Mouse (Mus musculus) macrophage (primary cell): ENCODE measurements around the gene Ift22. TPM values are rescaled to one million over a fixed set of nuclear protein-coding genes. Genes with fewer than 3 reads are reported as not detected.
A peak's percentile ranks its signal among the peaks of the same experiment; 100 is the strongest.

Experiments
- H3K27ac ChIP-seq: fragments of 350-480 bp; formaldehyde crosslinking; 2 replicates; pipeline ENCODE4 v1.9.0; 2021
- H3K36me3 ChIP-seq: fragments of 350-480 bp; formaldehyde crosslinking; 2 replicates; pipeline ENCODE4 v1.9.0; 2021; ENCODE audit errors: inconsistent target
- H3K4me3 ChIP-seq: fragments of 350-480 bp; formaldehyde crosslinking; 2 replicates; pipeline ENCODE4 v1.9.0; 2021; ENCODE audit errors: inconsistent target
- H3K79me2 ChIP-seq: fragments of 350-480 bp; formaldehyde crosslinking; 2 replicates; pipeline ENCODE4 v1.9.0; 2021; ENCODE audit errors: inconsistent target
- WGBS: methylation state at CpG from one replicate; pipeline ENCODE4 v1.1.7; 2026; ENCODE audit warnings: inconsistent platforms; ENCODE audit not compliant: missing documents; 5-methylcytosine and 5-hydroxymethylcytosine counted together
- polyA plus RNA-seq: library from polyadenylated mRNA; stranded (reverse); fragments of 250-400 nt; gene quantifications from 3 replicates; pipeline ENCODE4 v1.2.4, GENCODE M21; 2018; ENCODE audit warnings: inconsistent platforms

Gene Ift22
- polyA plus RNA-seq, 1 experiment from 2014 or later, result 17.1 TPM

DNA sequence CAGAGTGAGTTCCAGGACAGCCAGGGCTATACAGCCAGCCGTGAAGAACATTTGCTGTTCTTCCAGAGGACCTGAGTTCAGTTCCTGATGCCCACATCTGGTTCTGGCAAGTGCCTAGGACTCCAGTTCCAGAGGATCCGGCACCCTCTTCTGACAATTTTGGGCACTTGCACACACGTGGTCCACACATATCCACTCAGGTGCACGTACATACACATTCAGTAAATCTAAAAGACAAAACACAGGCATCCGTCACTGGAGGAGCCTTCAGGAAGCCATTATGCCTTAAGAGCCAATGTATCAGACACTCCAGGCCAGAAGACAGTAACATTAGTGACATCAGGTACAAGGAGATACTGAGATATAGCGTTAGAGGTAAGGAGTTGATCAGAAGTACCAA lies 42.6 kb downstream of the Ift22 start:
- H3K4me3 ChIP-seq, result no peak overlapping the region
- WGBS, result 92% methylated on average over 6 of the region's 6 CpGs
- peaks cover 16% of the 10 kb centered on the region for H3K79me2 ChIP-seq
- H3K36me3 ChIP-seq, result no peaks in the 10 kb centered on the region
- H3K27ac ChIP-seq, result no peak overlapping the region

DNA sequence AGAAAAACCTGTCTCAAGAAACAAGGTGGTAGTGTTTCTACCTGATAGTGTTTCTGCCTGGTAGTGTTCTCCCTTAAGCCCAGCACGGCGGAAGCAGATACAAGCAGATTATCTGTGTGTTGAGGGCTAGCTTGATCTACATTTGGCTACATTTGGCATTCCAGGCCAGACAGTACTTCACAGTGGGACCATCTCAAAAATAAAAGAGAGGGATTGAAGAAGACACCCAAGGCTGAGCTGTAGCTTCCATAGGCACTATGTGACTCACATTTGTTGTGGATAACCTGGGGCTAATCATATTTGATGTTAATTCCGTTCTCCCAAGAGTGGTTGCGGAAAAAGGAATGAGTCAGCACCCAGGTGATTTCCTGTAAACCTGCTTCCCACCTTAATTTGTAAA lies 44.2 kb downstream of the Ift22 start:
- no peak overlapping the region for H3K27ac ChIP-seq
- 59% methylated on average over 4 of the region's 4 CpGs for WGBS
- H3K79me2 ChIP-seq, result peaks cover 33% of the 10 kb centered on the region
- H3K36me3 ChIP-seq, result no peaks in the 10 kb centered on the region
- no peak overlapping the region for H3K4me3 ChIP-seq

DNA sequence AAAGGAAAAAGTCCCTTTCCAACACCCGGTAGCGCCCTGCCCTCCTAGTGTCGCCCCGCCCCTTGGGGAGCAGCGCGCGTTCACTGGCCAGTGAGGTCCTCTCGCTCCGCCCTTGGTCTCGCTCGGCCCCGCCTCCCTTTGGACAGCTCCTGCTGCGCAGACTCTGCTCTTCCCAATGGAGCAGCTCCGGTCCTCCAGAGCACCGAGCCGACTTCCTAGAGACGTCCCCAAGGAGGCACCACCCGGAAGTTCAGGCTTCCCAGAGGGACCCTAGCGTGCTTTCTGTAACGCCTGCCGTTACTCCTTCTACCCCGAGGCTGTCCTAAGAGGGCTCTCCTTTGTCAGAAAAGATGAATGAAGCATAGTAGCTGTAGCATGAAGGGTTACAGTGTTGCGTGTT lies 45.1 kb downstream of the Ift22 start, which contains the start of gene Fis1:
Fis1 (plus strand) TSS at position 261 of the 400 bp plus-strand sequence.
- peak within 1 kb of the TSS; percentile 89 for H3K4me3 ChIP-seq
- under 1% methylated on average over 23 of the region's 23 CpGs for WGBS
- H3K79me2 ChIP-seq, result peaks cover 40% of the 10 kb centered on the region
- peak within 1 kb of the TSS; percentile 60 for H3K27ac ChIP-seq
- no peaks in the 10 kb centered on the region for H3K36me3 ChIP-seq

DNA sequence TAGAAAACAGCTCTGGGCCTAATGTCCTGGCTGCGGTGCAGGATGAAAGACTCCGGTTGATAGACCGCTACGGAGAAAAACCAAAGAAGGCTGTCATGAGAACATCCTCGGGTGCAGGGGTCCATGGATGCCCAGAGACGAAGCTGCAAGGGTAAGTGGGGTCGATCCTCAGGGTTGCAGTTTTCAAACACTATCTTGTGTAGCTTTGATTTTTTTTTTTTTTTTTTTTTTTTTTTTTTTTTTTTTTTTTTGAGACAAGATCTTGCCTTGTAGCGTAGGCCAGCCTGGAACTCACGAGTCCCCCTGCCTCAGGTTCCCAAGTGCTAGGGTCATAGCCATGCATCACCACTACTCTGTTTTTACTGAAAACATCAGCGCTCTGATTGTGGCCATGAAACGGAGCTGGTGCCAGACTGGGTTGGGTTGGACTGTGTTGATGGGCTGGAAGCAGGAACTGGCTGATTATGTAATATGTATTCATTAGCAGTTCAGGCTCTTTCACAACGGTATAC lies 45.5 kb downstream of the Ift22 start:
- peak overlapping the region; percentile 89 for H3K4me3 ChIP-seq
- H3K27ac ChIP-seq, result peak overlapping the region; percentile 60
- H3K36me3 ChIP-seq, result no peaks in the 10 kb centered on the region
- peaks cover 43% of the 10 kb centered on the region for H3K79me2 ChIP-seq
- WGBS, result 2% methylated on average over 12 of the region's 12 CpGs

DNA sequence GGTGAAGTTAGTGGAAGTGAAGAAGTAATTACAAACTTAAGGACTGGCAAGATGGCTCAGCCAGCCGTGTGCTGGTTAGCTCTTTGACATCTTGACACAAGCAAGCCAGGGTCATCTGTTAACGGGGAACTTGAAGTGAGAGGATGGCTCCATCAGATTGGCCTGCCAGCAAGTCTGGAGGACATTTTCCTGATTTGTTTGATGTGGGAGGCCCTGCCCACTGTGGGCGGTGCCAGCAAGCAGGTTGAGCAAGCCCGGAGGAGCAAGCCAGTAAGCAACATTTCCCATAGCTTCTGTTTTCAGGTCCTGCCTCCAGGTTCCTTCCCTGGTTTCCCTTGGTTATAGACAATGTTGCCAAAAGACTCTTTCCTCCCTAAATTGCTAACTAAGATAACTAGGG lies 47.7 kb downstream of the Ift22 start:
- Histone ChIP-seq H3K4me3 (no peak overlapping the region), H3K79me2 (peaks cover 60% of the 10 kb centered on the region), H3K36me3 (no peaks in the 10 kb centered on the region), H3K27ac (no peak overlapping the region)
- WGBS, result 81% methylated on average over 4 of the region's 4 CpGs

DNA sequence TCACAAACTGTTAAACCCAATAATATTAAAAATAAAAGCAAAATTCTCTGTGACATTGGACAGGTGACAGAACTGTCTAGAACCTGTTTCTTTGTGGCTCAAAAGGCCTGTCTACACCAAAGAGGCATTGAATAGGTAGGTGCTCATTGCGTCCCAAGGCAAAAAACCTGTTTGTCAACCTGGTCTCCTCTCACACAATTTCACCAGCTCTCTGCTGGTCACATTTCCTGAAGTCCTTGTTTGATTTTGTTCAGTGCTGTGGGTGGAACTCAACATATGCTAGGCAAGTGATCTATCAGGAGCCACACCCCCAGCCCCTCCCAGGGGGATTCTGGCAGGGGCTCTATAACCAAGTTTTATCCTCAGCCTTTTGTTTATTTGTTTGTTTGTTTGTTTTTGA lies 49.3 kb downstream of the Ift22 start:
- H3K79me2 ChIP-seq, result peaks cover 60% of the 10 kb centered on the region

DNA sequence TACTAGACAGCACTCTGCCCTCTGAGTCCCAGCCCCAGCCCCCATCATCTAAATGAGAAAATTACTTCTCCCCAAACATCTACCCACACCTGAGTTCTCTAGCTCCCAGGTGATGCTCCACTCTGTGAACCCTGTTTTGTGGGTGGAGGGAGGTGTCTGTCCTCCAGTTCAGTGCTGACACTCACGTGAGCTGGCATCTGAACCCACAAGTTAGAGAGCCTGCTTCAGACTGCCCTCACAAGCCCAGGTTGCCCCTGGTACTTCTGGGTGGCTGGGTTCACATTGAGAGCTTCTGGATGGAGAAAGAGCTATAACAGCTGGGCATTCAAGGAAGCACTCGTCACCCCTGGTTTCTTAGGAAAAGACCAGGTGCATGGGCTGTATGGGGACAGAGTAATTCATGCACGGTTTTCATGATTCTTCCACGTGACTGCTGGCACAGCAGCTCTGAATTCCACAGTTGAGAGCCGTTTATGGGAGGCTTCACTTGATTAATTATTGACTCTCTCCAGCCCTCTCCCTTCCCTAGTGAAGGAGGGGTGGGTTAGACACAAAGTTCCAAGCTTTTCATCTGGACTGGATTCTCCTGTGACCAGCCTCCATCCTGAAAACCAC lies 51.1 kb downstream of the Ift22 start:
- Histone ChIP-seq H3K4me3 (no peak overlapping the region), H3K79me2 (peaks cover 67% of the 10 kb centered on the region), H3K36me3 (peaks cover 9% of the 10 kb centered on the region; the same call in 1 of the 2 replicates), H3K27ac (no peak overlapping the region)
- WGBS, result 95% methylated on average over 4 of the region's 5 CpGs

More for the DNA sequence above, 49.3 kb downstream of the Ift22 start:
- no peak overlapping the region for H3K27ac ChIP-seq
- H3K4me3 ChIP-seq, result no peak overlapping the region
- no peaks in the 10 kb centered on the region for H3K36me3 ChIP-seq
- WGBS, result 80% methylated on average over 1 of the region's 1 CpGs

DNA sequence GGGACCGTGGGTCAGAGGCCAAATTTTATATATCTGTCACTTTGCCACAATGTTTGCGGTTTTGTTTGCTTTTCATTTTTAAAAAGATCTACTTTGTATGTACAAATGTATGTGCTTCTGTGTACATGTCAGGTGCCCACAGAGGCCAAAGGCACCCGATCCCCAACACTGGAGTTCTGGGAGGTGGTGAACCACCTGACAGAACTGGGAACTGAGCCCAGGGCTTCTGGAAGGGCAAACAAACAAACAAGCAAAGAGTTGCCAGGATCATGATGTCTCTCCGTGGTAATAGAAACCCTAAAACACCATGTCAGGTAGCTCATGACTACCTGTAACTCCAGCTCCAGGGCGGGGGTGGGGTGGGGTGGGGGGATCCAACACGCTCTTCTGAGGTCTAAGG lies 52.1 kb downstream of the Ift22 start:
- peaks cover 19% of the 10 kb centered on the region; the same call in 1 of the 2 replicates for H3K36me3 ChIP-seq
- 92% methylated on average over 6 of the region's 6 CpGs for WGBS
- H3K4me3 ChIP-seq, result no peak overlapping the region
- H3K27ac ChIP-seq, result no peak overlapping the region
- H3K79me2 ChIP-seq, result peaks cover 57% of the 10 kb centered on the region

DNA sequence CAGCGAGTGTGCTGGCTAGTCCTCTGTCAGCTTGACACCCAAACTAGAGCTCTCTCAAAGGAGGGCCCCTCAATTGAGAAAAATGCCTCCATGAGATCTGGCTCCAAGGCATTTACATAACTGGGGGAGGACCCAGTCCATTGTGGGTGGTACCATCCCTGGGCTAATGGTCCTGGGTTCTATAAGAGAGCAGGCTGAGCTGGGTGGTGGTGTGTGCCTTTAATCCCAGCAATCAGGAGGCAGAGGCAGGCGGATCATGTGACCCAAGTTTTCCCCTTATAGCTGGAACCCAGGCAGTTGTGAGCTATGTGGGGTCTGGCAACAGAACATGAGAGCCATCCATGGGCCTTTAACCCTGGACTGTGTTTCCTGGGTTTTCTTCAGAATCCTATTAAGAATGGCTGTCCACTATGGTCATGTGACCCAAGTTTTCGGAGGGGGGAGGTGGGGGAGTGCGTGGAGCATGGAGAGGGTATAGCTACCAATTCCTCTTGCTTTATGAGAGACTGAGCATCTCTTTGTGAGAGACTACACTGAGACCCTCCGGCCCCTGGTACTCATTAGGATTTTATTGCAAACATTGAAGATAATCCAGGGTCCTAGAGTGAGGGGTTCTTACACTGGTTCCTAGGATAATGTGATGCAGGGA lies 53.5 kb downstream of the Ift22 start:
- 40% methylated on average over 5 of the region's 5 CpGs for WGBS
- Histone ChIP-seq H3K36me3 (peaks cover 33% of the 10 kb centered on the region; the same call in 1 of the 2 replicates), H3K4me3 (peak overlapping the region; percentile 89), H3K27ac (peak overlapping the region; percentile 80), H3K79me2 (peaks cover 43% of the 10 kb centered on the region)

DNA sequence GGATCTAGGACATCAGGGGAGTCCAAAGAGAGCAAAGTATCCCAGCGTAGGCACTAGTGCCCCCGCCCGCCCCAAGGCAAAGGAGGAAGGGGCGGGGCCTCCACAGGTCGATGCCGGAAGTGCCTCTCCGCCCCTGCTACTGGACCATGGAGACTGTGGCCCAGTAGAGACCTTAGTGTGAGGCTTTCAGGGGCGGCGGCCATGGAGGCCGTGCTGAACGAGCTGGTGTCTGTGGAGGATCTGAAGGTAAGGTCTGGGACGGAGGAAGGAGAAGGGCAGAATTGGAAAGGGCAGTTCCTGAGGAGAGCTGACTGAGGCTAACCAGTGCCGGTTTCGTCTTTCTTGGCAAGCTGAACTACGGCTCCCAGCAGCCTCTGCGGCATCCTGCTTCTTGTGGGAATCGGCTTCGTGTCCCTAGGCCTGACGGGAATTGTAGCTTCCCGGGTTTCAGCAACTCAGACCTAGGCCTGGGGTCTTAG lies 54.1 kb downstream of the Ift22 start:
- Histone ChIP-seq H3K27ac (peak overlapping the region; percentile 80), H3K79me2 (peaks cover 38% of the 10 kb centered on the region), H3K4me3 (peak overlapping the region; percentile 89), H3K36me3 (peaks cover 34% of the 10 kb centered on the region; the same call in 1 of the 2 replicates)
- WGBS, result under 1% methylated on average over 18 of the region's 20 CpGs

DNA sequence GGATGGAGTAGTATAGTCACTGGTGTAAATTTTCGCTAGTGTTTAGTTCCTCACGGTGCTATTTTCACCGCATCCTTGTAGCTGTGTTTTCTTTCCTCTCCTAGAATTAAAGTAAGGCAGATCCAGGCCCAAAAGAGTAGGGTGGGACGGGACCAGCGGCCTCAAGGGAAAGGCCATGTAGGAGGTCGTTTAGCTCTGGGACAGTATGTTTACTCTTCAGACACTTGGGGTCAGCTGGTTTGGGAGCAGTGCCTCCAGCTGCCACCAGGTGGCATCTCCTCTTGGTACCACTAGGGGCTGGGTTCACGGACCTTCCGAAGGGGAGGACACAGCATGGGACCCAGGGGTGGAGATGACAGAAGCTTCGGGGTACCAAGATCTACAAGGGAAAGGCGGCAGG lies 54.6 kb downstream of the Ift22 start:
- Histone ChIP-seq H3K27ac (peak overlapping the region; percentile 80), H3K36me3 (peaks cover 34% of the 10 kb centered on the region; the same call in 1 of the 2 replicates), H3K4me3 (peak overlapping the region; percentile 89), H3K79me2 (peaks cover 33% of the 10 kb centered on the region)
- 0% methylated on average over 10 of the region's 10 CpGs for WGBS

DNA sequence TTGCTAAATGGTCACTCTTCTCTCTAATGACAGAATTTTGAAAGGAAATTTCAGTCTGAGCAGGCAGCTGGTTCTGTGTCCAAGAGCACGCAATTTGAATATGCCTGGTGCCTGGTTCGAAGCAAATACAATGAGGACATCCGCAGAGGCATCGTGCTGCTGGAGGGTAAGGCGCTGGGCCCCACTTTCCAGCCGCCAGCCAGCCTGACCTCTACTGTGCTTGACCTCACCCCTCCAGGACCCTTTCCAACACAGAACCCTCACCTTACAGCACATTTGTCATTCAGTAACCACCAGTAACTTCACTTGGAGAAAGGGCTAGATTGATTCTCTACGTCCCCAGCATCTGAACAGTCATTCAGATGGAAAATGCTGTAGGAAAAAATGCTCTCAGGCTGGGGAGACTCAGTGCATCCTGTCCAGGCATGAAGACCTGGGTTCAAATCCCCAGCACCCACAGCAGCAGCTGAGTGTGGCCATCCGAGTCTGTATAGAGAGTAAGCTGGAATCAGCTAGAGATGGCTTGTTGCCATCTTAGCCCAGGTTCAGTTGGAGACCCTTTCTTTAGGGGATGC lies 55.1 kb downstream of the Ift22 start:
- Histone ChIP-seq H3K36me3 (peaks cover 34% of the 10 kb centered on the region; the same call in 1 of the 2 replicates), H3K27ac (0 out of 2 replicates have a peak overlapping the region, but pooled peaks have one; percentile 80), H3K4me3 (peak overlapping the region; percentile 89; the same call in 1 of the 2 replicates), H3K79me2 (peaks cover 29% of the 10 kb centered on the region; the same call in 1 of the 2 replicates)
- WGBS, result 79% methylated on average over 8 of the region's 8 CpGs
